Mouse (Mus musculus) stomach, embryonic 15.5 days (tissue): ENCODE results near the gene Cysltr2. TPM values are rescaled to one million over a fixed set of nuclear protein-coding genes. Genes with fewer than 3 reads are reported as not detected.

ENCODE experiments used
- ATAC-seq: fragments of 200-750 bp; cut with Nextera tagmentation; 2 replicates; pipeline ENCODE4 v1.8.0; 2017; ENCODE audit warnings: low read depth, moderate number of reproducible peaks, moderate TSS enrichment; ENCODE audit not compliant: insufficient read depth, low FRiP score
- H3K27ac ChIP-seq: fragments of 300-500 bp; sonication (generic); 2 replicates; pipeline ENCODE4 v1.5.1; 2015; ENCODE audit warnings: mild to moderate bottlenecking, inconsistent platforms
- H3K27me3 ChIP-seq: fragments of 300-500 bp; sonication (generic); replicated peaks from 2 replicates; pipeline ENCODE4 v1.6.1; 2015; ENCODE audit warnings: inconsistent platforms
- H3K36me3 ChIP-seq: fragments of 300-500 bp; sonication (generic); 2 replicates; pipeline ENCODE4 v1.6.1; 2015; ENCODE audit warnings: inconsistent platforms
- H3K4me1 ChIP-seq: fragments of 300-500 bp; sonication (generic); 2 replicates; pipeline ENCODE4 v1.6.1; 2015; ENCODE audit warnings: inconsistent platforms
- H3K4me2 ChIP-seq: fragments of 300-500 bp; sonication (generic); 2 replicates; pipeline ENCODE4 v1.6.1; 2015; ENCODE audit warnings: mild to moderate bottlenecking, inconsistent platforms
- H3K4me3 ChIP-seq: fragments of 300-500 bp; sonication (generic); replicated peaks from 2 replicates; pipeline ENCODE4 v1.5.1; 2015; ENCODE audit warnings: inconsistent platforms
- H3K9ac ChIP-seq: fragments of 300-500 bp; sonication (generic); 2 replicates; pipeline ENCODE4 v1.6.1; 2015; ENCODE audit warnings: inconsistent platforms
- H3K9me3 ChIP-seq: fragments of 300-500 bp; sonication (generic); 2 replicates; pipeline ENCODE4 v1.6.1; 2016; ENCODE audit warnings: inconsistent platforms
- WGBS: fragments of 180-500 bp; shearing (Covaris S2); methylation state at CpG from one replicate; pipeline ENCODE4 v1.1.7; 2015; 5-methylcytosine and 5-hydroxymethylcytosine counted together
- polyA plus RNA-seq: library from polyadenylated mRNA; unstranded; fragments of >200 nt; fragmentation: Nextera tagmentation; extraction: Ambion mirVana; gene quantifications from 2 replicates; pipeline ENCODE4 v1.2.1, GENCODE M21; 2015

The Cysltr2 gene
- polyA plus RNA-seq, 1 experiment from 2014 or later, result not detected

GRCm38 (mm10) chr14:72983456-72983855 lies 65.5 kb downstream of the Cysltr2 start:
- peak; percentile 60; the same call in 1 of the 2 replicates for ATAC-seq

GRCm38 (mm10) chr14:72982981-72983436 lies 65.9 kb downstream of the Cysltr2 start:
- Histone ChIP-seq H3K4me2 (peak overlapping the region; percentile 50), H3K4me3 (peak overlapping the region; percentile 16; the same call in 1 of the 2 replicates), H3K36me3 (no peaks in the 10 kb centered on the region), H3K9me3 (no peaks in the 10 kb centered on the region), H3K27me3 (no peaks in the 10 kb centered on the region), H3K27ac (peak overlapping the region; percentile 12; the same call in 1 of the 2 replicates), H3K9ac (no peak overlapping the region), H3K4me1 (peaks cover 6% of the 10 kb centered on the region; the same call in 1 of the 2 replicates)
- WGBS, result 41% methylated on average over 12 of the region's 12 CpGs
- no peak for ATAC-seq

More at GRCm38 (mm10) chr14:72983456-72983855, 65.5 kb downstream of the Cysltr2 start:
- Histone ChIP-seq H3K4me3 (peak overlapping the region; percentile 16), H3K27me3 (no peaks in the 10 kb centered on the region), H3K36me3 (no peaks in the 10 kb centered on the region), H3K4me1 (peaks cover 6% of the 10 kb centered on the region; the same call in 1 of the 2 replicates), H3K4me2 (peak overlapping the region; percentile 50), H3K9me3 (no peaks in the 10 kb centered on the region), H3K27ac (no peak overlapping the region), H3K9ac (no peak overlapping the region)
- 6% methylated on average over 11 of the region's 11 CpGs for WGBS

- 45% methylated on average over 3 of the region's 3 CpGs for WGBS
- ATAC-seq, result no peak
- Histone ChIP-seq H3K9ac (no peak overlapping the region), H3K4me2 (no peak overlapping the region), H3K9me3 (no peaks in the 10 kb centered on the region), H3K4me1 (peaks cover 6% of the 10 kb centered on the region; the same call in 1 of the 2 replicates), H3K27me3 (no peaks in the 10 kb centered on the region), H3K4me3 (no peak overlapping the region), H3K36me3 (no peaks in the 10 kb centered on the region), H3K27ac (no peak overlapping the region)
These were observed 68.2 kb downstream of the Cysltr2 start for GRCm38 (mm10) chr14:72980761-72981160.

- no peak overlapping the region for H3K4me2 ChIP-seq
- no peaks in the 10 kb centered on the region for H3K27me3 ChIP-seq
- H3K9me3 ChIP-seq, result no peaks in the 10 kb centered on the region
- peaks cover 6% of the 10 kb centered on the region; the same call in 1 of the 2 replicates for H3K4me1 ChIP-seq
- H3K9ac ChIP-seq, result no peak overlapping the region
- WGBS, result 94% methylated on average over 29 of the region's 29 CpGs
- H3K36me3 ChIP-seq, result no peaks in the 10 kb centered on the region
- H3K27ac ChIP-seq, result no peak overlapping the region
- ATAC-seq, result no peak
- no peak overlapping the region for H3K4me3 ChIP-seq
These were observed 68.8 kb downstream of the Cysltr2 start for GRCm38 (mm10) chr14:72980106-72980505.

- no peaks in the 10 kb centered on the region for H3K9me3 ChIP-seq
- no peak overlapping the region for H3K9ac ChIP-seq
- H3K27ac ChIP-seq, result no peak overlapping the region
- H3K36me3 ChIP-seq, result no peaks in the 10 kb centered on the region
- 56% methylated on average over 2 of the region's 2 CpGs for WGBS
- no peaks in the 10 kb centered on the region for H3K27me3 ChIP-seq
- no peaks in the 10 kb centered on the region for H3K4me1 ChIP-seq
- H3K4me3 ChIP-seq, result no peak overlapping the region
- H3K4me2 ChIP-seq, result no peak overlapping the region
- ATAC-seq, result no peak
These were observed 72.8 kb downstream of the Cysltr2 start for GRCm38 (mm10) chr14:72976111-72976510.

Other genes with a start within 250 kb of the Cysltr2 start
- 79.7 and 87.3 TPM in 2 replicates for gene Rcbtb2, start 73.9 kb upstream of the Cysltr2 start, polyA plus RNA-seq
- gene Lpar6, start 188.8 kb upstream of the Cysltr2 start, polyA plus RNA-seq, result 13.9 and 16.1 TPM in 2 replicates